16 mouse cellular contexts compared by ENCODE assay signal in genomic region chr13:29184545-29184944, GRCm38 (mm10).
"Had no signal": no experiment of that assay in that cellular context is flagged by ENCODE, and none has a peak within 500 bp of the region (broad histone marks: within the 10 kb centered on the region; RNA-seq: fewer than 3 reads in every experiment).

No protein-coding gene starts in this region.

- H3K9ac ChIP-seq: limb, embryonic 15.5 days; liver, embryonic 12.5 days; lung, embryonic 14.5 days; midbrain, embryonic 15.5 days; neural tube, embryonic 12.5 days had no signal

- H3K27ac ChIP-seq: kidney, postnatal 0 days; limb, embryonic 15.5 days; liver, embryonic 12.5 days; midbrain, embryonic 15.5 days; neural tube, embryonic 12.5 days had no signal

- H3K36me3 ChIP-seq: limb, embryonic 15.5 days; liver, embryonic 12.5 days; midbrain, embryonic 15.5 days; neural tube, embryonic 12.5 days had no signal

- H3K27me3 ChIP-seq: limb, embryonic 15.5 days; liver, embryonic 12.5 days; midbrain, embryonic 15.5 days; neural tube, embryonic 12.5 days had no signal

- H3K9me3 ChIP-seq: limb, embryonic 15.5 days; liver, embryonic 12.5 days; midbrain, embryonic 15.5 days; neural tube, embryonic 12.5 days had no signal

- DNase-seq: kidney, postnatal 36 days; layer of hippocampus, adult 9-11 months; layer of hippocampus, postnatal 36 days; lung, embryonic 14.5 days; lung, postnatal 10 days; lung, postnatal 4 days; right cerebral cortex, postnatal 4 days; spleen, adult 18-20 months; thymus, adult 18-20 months; thymus, postnatal 14 days had no signal

- H3K4me2 ChIP-seq: limb, embryonic 15.5 days; liver, embryonic 12.5 days; lung, embryonic 14.5 days; midbrain, embryonic 11.5 days; midbrain, embryonic 15.5 days; neural tube, embryonic 12.5 days had no signal

- ATAC-seq: liver, embryonic 12.5 days; midbrain, embryonic 15.5 days had no signal

- H3K4me1 ChIP-seq: liver, embryonic 12.5 days; midbrain, embryonic 15.5 days; neural tube, embryonic 12.5 days had no signal

- H3K4me3 ChIP-seq: limb, embryonic 15.5 days; liver, embryonic 12.5 days; midbrain, embryonic 15.5 days; neural tube, embryonic 12.5 days had no signal
